Mouse (Mus musculus) gastrocnemius, adult 8-10 months (tissue): ENCODE results near the gene Col4a3. TPM values are rescaled to one million over a fixed set of nuclear protein-coding genes. Genes with fewer than 3 reads are reported as not detected.

Experiments
- DNase-seq, 2 experiments: peaks; one replicate each; pipeline ENCODE4 v3.0.0; 2022; ENCODE audit warnings: low spot score in 2 of 2
- total RNA-seq, 4 experiments: library from RNA; stranded (reverse); gene quantifications; 2 replicates each; pipeline ENCODE4 v1.2.4; 2022

Col4a3 gene
- total RNA-seq, 4 experiments from 2014 or later = 0.44 to 1.3 (median 0.66) TPM

GRCm38 (mm10) chr1:82663522-82663921 lies 76.8 kb downstream of the Col4a3 start:
- no peak for DNase-seq

- DNase-seq = no peak
Observed at GRCm38 (mm10) chr1:82686328-82686727, 99.6 kb downstream of the Col4a3 start.

GRCm38 (mm10) chr1:82686866-82687265 lies 100.1 kb downstream of the Col4a3 start:
- no peak for DNase-seq

GRCm38 (mm10) chr1:82687931-82688330 lies 101.2 kb downstream of the Col4a3 start:
- DNase-seq = no peak

GRCm38 (mm10) chr1:82695915-82696314 lies 109.2 kb downstream of the Col4a3 start:
- no peak for DNase-seq

- no peak for DNase-seq
Observed at GRCm38 (mm10) chr1:82717816-82718512, 131.2 kb downstream of the Col4a3 start.

- peak; percentile 84 for DNase-seq
Observed at GRCm38 (mm10) chr1:82724339-82725025, 137.8 kb downstream of the Col4a3 start, which contains the start of gene Mff. Gene Mff (plus strand): TSS chr1:82724890.

- peak; percentile 69 to 74 for DNase-seq
Observed at GRCm38 (mm10) chr1:82725026-82725874, 138.5 kb downstream of the Col4a3 start.

- no peak for DNase-seq
Observed at GRCm38 (mm10) chr1:82725875-82726185, 139.1 kb downstream of the Col4a3 start.

GRCm38 (mm10) chr1:82726482-82726881 lies 139.8 kb downstream of the Col4a3 start:
- DNase-seq = no peak

GRCm38 (mm10) chr1:82733357-82733756 lies 146.6 kb downstream of the Col4a3 start:
- no peak for DNase-seq

GRCm38 (mm10) chr1:82738066-82738465 lies 151.3 kb downstream of the Col4a3 start:
- no peak for DNase-seq

GRCm38 (mm10) chr1:82741539-82741938 lies 154.8 kb downstream of the Col4a3 start:
- DNase-seq = no peak

GRCm38 (mm10) chr1:82743962-82744361 lies 157.2 kb downstream of the Col4a3 start:
- no peak for DNase-seq

- no peak for DNase-seq
Observed at GRCm38 (mm10) chr1:82746408-82746807, 159.7 kb downstream of the Col4a3 start.

GRCm38 (mm10) chr1:82747714-82748452 lies 161.2 kb downstream of the Col4a3 start:
- no peak for DNase-seq

GRCm38 (mm10) chr1:82759520-82759919 lies 172.8 kb downstream of the Col4a3 start:
- no peak for DNase-seq

- no peak for DNase-seq
Observed at GRCm38 (mm10) chr1:82761454-82762169, 174.9 kb downstream of the Col4a3 start.

- no peak for DNase-seq
Observed at GRCm38 (mm10) chr1:82762274-82762673, 175.6 kb downstream of the Col4a3 start.

- DNase-seq = no peak
Observed at GRCm38 (mm10) chr1:82766227-82766626, 179.5 kb downstream of the Col4a3 start.

GRCm38 (mm10) chr1:82766641-82767040 lies 179.9 kb downstream of the Col4a3 start:
- DNase-seq = no peak
